Mouse (Mus musculus) hindbrain, postnatal 0 days (tissue): ENCODE measurements at regions not wholly inside any gene's neighbourhood (a gene's known extent, or its start where the extent isn't known, plus 50 kb on each side); places are given as distances from the start of the nearest gene placed in this dataset.

ENCODE experiments used
- ATAC-seq: fragments of 200-750 bp; cut with Nextera tagmentation; 2 replicates; pipeline ENCODE4 v1.8.0; 2017; ENCODE audit warnings: mild to moderate bottlenecking, moderate TSS enrichment, moderate library complexity
- DNase-seq: peaks from one replicate; pipeline ENCODE4 v3.0.0-alpha.2; 2015; ENCODE audit warnings: low spot score
- H3K27ac ChIP-seq: fragments of 300-500 bp; sonication (generic); 2 replicates; pipeline ENCODE4 v1.5.1; 2014; ENCODE audit warnings: mild to moderate bottlenecking
- H3K27me3 ChIP-seq: fragments of 300-500 bp; sonication (generic); 2 replicates; pipeline ENCODE4 v1.6.1; 2014; ENCODE audit warnings: low read length, mixed read lengths; ENCODE audit not compliant: insufficient read depth
- H3K36me3 ChIP-seq: fragments of 300-500 bp; sonication (generic); 2 replicates; pipeline ENCODE4 v1.6.1; 2014; ENCODE audit warnings: low read length, mixed read lengths; ENCODE audit not compliant: insufficient read depth
- H3K4me1 ChIP-seq: fragments of 300-500 bp; sonication (generic); 2 replicates; pipeline ENCODE4 v1.6.1; 2014; ENCODE audit warnings: antibody characterized with exemption, low read length, mixed read lengths; ENCODE audit not compliant: insufficient read depth
- H3K4me2 ChIP-seq: fragments of 300-500 bp; sonication (generic); 2 replicates; pipeline ENCODE4 v1.6.1; 2014; ENCODE audit warnings: low read depth, mild to moderate bottlenecking, low read length, moderate library complexity, mixed read lengths
- H3K4me3 ChIP-seq: fragments of 300-500 bp; sonication (generic); 2 replicates; pipeline ENCODE4 v1.5.1; 2014; ENCODE audit warnings: low read length
- H3K9ac ChIP-seq: fragments of 300-500 bp; sonication (generic); replicated peaks from 2 replicates; pipeline ENCODE4 v1.6.1; 2014; ENCODE audit warnings: mild to moderate bottlenecking, low read length, moderate library complexity, mixed read lengths
- H3K9me3 ChIP-seq: fragments of 300-500 bp; sonication (generic); 2 replicates; pipeline ENCODE4 v1.6.1; 2016; ENCODE audit warnings: low read length, mixed read lengths
- CTCF ChIP-seq: IDR thresholded peaks from 2 replicates; pipeline ENCODE4 v1.5.1; 2016; ENCODE audit warnings: antibody characterized with exemption, control low read depth, low read depth
- whole genome bisulfite sequencing: fragments of 180-500 bp; shearing (Covaris S2); extraction: QIAGEN DNeasy Blood & Tissue Kit; methylation state at CpG from one replicate; pipeline ENCODE4 v1.1.7; 2014; 5-methylcytosine and 5-hydroxymethylcytosine counted together

DNA sequence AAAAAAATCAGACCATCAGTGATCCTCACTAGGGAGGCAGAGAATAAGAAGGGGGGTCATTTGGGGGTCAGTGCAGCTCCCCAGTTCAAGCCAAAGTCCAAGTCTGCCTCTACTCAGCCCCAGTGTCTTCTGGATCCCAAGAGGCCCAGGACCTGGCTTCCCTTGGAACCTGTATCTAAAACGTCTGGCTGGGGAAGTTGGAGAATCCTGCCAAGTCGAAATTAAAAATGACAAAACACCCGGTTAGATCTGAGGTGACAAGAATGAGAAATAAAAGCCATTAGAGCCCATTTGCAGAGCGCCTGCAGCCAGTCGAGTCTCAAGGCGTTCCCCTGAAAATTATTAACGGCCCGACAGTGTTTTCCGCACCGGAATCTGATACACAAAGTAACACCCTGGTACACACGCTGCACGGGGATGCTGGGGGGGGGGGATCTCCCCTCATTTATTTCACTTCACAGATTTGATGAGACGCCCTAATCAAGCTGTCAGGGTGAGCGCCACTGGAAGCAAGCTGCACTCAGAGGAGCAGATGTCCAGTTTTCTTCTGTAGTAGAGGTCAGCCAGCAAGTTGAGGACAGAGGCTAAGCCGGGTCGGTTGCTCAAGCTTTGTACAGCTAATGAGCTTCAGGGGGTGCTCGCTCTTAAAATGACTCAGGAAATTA lies 149.5 kb downstream of the Gm45692 start:
- ATAC-seq (0 out of 2 replicates have a peak, but pooled peaks have one; percentile 36), DNase-seq (peak; percentile 55)
- TF ChIP-seq CTCF = no peak
- H3K27me3 ChIP-seq = 0 out of 2 replicates have a peak, but pooled peaks cover 5% of the 10 kb centered on the region
- H3K4me2 ChIP-seq = 0 out of 2 replicates have a peak overlapping the region, but pooled peaks have one; percentile 5
- no peaks in the 10 kb centered on the region for H3K9me3 ChIP-seq
- no peaks in the 10 kb centered on the region for H3K36me3 ChIP-seq
- no peak overlapping the region for H3K9ac ChIP-seq
- no peak overlapping the region for H3K27ac ChIP-seq
- H3K4me3 ChIP-seq = no peak overlapping the region
- peaks cover 13% of the 10 kb centered on the region; the same call in 1 of the 2 replicates for H3K4me1 ChIP-seq
- WGBS = 29% methylated on average over 17 of the region's 17 CpGs

DNA sequence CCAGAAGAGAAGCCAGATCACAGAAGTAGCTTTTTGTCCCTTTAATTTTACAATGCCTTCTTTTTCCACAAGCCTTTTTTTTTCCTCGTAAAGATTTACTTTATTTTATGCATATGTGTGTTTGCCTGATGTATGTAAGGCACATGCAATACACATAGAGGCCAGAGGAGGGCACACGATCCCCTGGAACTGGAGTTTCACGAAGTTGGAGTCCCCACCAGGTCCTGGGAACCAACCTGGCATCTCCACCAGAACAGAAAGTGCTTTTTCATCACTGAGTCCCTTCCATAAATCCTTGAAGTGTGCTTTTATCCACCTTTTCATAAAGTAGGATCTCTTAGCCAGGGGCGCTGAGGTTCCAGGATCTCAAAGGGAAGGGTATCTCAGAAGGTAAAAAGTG lies 152.8 kb downstream of the Gm45692 start:
- peak; percentile 35 for DNase-seq
- Histone ChIP-seq H3K4me2 (no peak overlapping the region), H3K9ac (no peak overlapping the region), H3K4me1 (0 out of 2 replicates have a peak, but pooled peaks cover 2% of the 10 kb centered on the region), H3K9me3 (no peaks in the 10 kb centered on the region), H3K27ac (no peak overlapping the region), H3K4me3 (no peak overlapping the region), H3K36me3 (no peaks in the 10 kb centered on the region), H3K27me3 (peaks cover 5% of the 10 kb centered on the region; the same call in 1 of the 2 replicates)
- WGBS = 42% methylated on average over 4 of the region's 4 CpGs
- TF ChIP-seq CTCF = peak; percentile 58
- no peak for ATAC-seq

DNA sequence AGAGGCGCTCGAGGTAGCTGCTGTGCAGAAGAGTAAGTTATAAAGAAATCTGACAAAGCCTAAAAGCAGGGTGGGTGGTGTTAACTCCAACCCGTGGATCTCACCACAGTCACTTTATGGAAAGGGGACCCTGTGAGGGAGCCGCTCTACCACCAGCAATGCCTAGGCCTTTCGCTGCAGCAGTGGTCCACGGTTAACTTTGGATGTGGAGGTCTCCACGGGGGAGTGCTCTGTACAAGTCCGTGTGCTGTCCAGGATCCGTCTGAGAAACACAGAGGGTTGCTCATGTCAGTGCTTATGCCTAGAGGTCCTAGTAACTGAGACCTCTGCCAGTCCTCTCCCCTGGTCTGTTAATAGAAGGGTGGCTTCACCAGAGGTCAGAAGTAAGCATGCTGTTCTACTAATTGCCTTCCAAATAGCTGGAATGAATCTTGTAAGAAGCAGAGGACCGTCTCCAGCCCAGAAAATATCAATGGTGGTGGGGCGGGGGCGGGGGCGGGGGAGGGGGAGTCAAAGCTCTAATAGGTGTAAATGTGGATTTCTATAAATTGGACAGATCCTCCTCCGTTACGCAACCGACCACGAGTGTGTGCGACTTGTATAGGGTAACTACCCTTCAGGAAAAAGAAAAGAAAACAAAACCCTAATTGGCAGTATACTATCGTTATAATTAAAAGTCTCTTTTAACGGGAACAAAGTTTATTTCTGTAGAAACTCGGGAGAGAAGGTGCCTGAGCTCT lies 153.5 kb downstream of the Gm45692 start:
- ATAC-seq = no peak
- WGBS = 35% methylated on average over 21 of the region's 21 CpGs
- Histone ChIP-seq H3K4me2 (peak overlapping the region; percentile 30; the same call in 1 of the 2 replicates), H3K27me3 (peaks cover 5% of the 10 kb centered on the region; the same call in 1 of the 2 replicates), H3K9me3 (no peaks in the 10 kb centered on the region), H3K9ac (no peak overlapping the region), H3K4me1 (0 out of 2 replicates have a peak, but pooled peaks cover 2% of the 10 kb centered on the region), H3K36me3 (no peaks in the 10 kb centered on the region), H3K27ac (no peak overlapping the region), H3K4me3 (no peak overlapping the region)
- TF ChIP-seq CTCF = no peak
- DNase-seq = no peak

DNA sequence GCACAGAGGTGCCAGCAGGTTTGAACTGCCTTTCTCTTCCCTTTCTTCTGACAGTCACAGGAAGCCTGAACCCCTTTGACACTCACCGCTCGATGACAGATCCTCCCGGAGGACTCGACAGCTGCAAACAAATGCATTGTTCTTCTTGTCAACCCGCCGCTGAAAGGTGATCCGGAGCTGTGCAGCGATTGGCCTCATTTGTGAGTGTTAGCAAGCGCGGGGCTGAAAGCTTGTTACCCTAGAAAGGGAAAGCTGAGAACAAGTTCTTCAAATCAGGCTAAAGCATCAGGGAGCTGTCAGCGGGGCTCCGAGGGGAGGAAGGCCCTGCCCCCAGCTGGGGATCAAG lies 154.1 kb downstream of the Gm45692 start:
- 0 out of 2 replicates have a peak, but pooled peaks cover 2% of the 10 kb centered on the region for H3K4me1 ChIP-seq
- WGBS = 3% methylated on average over 12 of the region's 12 CpGs
- no peak for TF ChIP-seq CTCF
- H3K36me3 ChIP-seq = no peaks in the 10 kb centered on the region
- no peak overlapping the region for H3K9ac ChIP-seq
- H3K27me3 ChIP-seq = peaks cover 5% of the 10 kb centered on the region; the same call in 1 of the 2 replicates
- no peaks in the 10 kb centered on the region for H3K9me3 ChIP-seq
- DNase-seq (no peak), ATAC-seq (no peak)
- peak overlapping the region; percentile 30; the same call in 1 of the 2 replicates for H3K4me2 ChIP-seq
- H3K27ac ChIP-seq = no peak overlapping the region
- no peak overlapping the region for H3K4me3 ChIP-seq

DNA sequence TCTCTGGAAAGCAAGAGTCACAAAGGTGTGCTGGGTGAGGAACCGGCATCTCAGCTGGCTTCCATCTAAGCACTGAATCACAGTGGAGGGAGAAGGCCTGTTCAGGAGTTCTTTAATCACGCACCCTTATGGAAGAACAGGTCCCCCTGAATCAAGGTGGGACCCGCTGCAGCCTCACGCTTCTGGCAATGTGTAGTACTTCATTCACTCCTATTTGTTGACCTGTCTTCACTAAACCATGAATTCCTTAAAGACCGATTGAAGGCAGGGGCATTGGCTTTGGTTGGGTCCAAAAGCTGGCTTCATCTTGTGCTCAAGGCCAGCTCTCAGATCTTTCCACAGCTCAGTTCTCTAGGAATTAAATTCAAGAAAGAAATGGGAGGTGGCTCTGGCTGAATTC lies 154.5 kb downstream of the Gm45692 start:
- ATAC-seq = no peak
- no peaks in the 10 kb centered on the region for H3K36me3 ChIP-seq
- no peak overlapping the region; the same call in 1 of the 2 replicates for H3K4me2 ChIP-seq
- TF ChIP-seq CTCF = no peak
- 61% methylated on average over 5 of the region's 5 CpGs for WGBS
- H3K9ac ChIP-seq = no peak overlapping the region
- DNase-seq = no peak
- H3K27ac ChIP-seq = no peak overlapping the region
- H3K4me3 ChIP-seq = no peak overlapping the region
- peaks cover 5% of the 10 kb centered on the region; the same call in 1 of the 2 replicates for H3K27me3 ChIP-seq
- H3K4me1 ChIP-seq = 0 out of 2 replicates have a peak, but pooled peaks cover 2% of the 10 kb centered on the region
- no peaks in the 10 kb centered on the region for H3K9me3 ChIP-seq

DNA sequence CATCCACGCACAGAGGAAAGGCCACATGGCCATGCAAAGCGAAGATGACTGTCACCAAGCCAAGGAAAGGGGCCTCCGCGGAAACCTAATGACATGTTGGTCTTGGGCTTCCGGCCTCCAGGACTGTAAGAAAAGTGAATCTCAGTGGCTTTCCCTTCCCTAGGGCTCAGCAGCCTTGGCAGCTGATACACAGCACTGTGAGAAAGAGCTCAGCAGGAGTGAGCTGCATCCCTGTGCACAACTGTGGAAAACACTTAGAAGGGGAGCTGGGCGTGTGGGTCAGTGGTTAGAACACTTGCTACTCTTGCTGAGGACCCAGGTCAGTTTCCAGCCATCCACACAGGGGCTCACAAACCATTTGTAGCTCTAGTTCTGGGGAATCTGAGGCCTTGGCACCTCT lies 155.1 kb downstream of the Gm45692 start:
- no peak overlapping the region for H3K4me2 ChIP-seq

More for the DNA sequence above, 155.1 kb downstream of the Gm45692 start:
- no peak for TF ChIP-seq CTCF
- no peaks in the 10 kb centered on the region for H3K36me3 ChIP-seq
- 0 out of 2 replicates have a peak, but pooled peaks cover 2% of the 10 kb centered on the region for H3K4me1 ChIP-seq
- no peak overlapping the region for H3K27ac ChIP-seq
- no peak for ATAC-seq
- no peak for DNase-seq
- WGBS = 92% methylated on average over 6 of the region's 6 CpGs
- no peak overlapping the region for H3K4me3 ChIP-seq
- peaks cover 5% of the 10 kb centered on the region; the same call in 1 of the 2 replicates for H3K27me3 ChIP-seq
- no peak overlapping the region for H3K9ac ChIP-seq
- no peaks in the 10 kb centered on the region for H3K9me3 ChIP-seq
